Mouse (Mus musculus) E14TG2a.4 (cell line): ENCODE data around the gene Sqstm1.

Experiments
- CTCF ChIP-seq: conservative IDR thresholded peaks from 2 replicates; pipeline ENCODE4 v1.5.1; 2014; ENCODE audit warnings: low read length
- NANOG ChIP-seq: IDR thresholded peaks from 2 replicates; pipeline ENCODE4 v1.6.1; 2014; ENCODE audit warnings: borderline replicate concordance, low read length, mixed read lengths
- POU5F1 ChIP-seq: IDR thresholded peaks from 2 replicates; pipeline ENCODE4 v1.6.1; 2014; ENCODE audit warnings: low read length, borderline replicate concordance

GRCm38 (mm10) chr11:50212060-50212739 lies 1.6 kb upstream of the Sqstm1 start:
- no peak for TF ChIP-seq NANOG
- no peak for TF ChIP-seq CTCF
- no peak for TF ChIP-seq POU5F1
